Mouse (Mus musculus): Measurements from ENCODE around the gene Ifi27l2b.

The Ifi27l2b gene

GRCm38 (mm10) chr12:103434861-103435260 lies 22.2 kb downstream of the Ifi27l2b start:
- DNase-seq: no peak

GRCm38 (mm10) chr12:103433986-103434731 lies 22.9 kb downstream of the Ifi27l2b start, which contains the start of gene Ifi27:
Gene Ifi27 (plus strand): TSS chr12:103434211.
- peak; percentile 81 to 94 for DNase-seq

- DNase-seq: no peak
These were observed 23.6 kb downstream of the Ifi27l2b start for GRCm38 (mm10) chr12:103433430-103433829.

- no peak for DNase-seq
These were observed 30.3 kb downstream of the Ifi27l2b start for GRCm38 (mm10) chr12:103426710-103427109.

- DNase-seq: peak; percentile 99
These were observed 31.1 kb downstream of the Ifi27l2b start, which contains the start of gene Ddx24 for GRCm38 (mm10) chr12:103425729-103426470. Gene Ddx24 (minus strand): TSS chr12:103425830.

- DNase-seq: no peak
These were observed 31.9 kb downstream of the Ifi27l2b start for GRCm38 (mm10) chr12:103425016-103425728.

GRCm38 (mm10) chr12:103408144-103408543 lies 48.9 kb downstream of the Ifi27l2b start:
- DNase-seq: no peak

- no peak for DNase-seq
These were observed 49.3 kb downstream of the Ifi27l2b start, which contains the start of gene 9330161L09Rik for GRCm38 (mm10) chr12:103407720-103408119. Gene 9330161L09Rik (minus strand): TSS chr12:103407820.

- no peak for DNase-seq
These were observed 52.9 kb downstream of the Ifi27l2b start for GRCm38 (mm10) chr12:103404131-103404530.

Data from kidney, adult 8-10 months (tissue).